Mouse (Mus musculus) megakaryocyte, embryonic 14.5 days (primary cell): Measurements from ENCODE around the gene Slc45a3. TPM values are rescaled to one million over a fixed set of nuclear protein-coding genes. Genes with fewer than 3 reads are reported as not detected.

Experiments used
- H3K27me3 ChIP-seq: replicated peaks from 2 replicates; pipeline ENCODE3; 2012; ENCODE audit warnings: inconsistent platforms
- H3K36me3 ChIP-seq: replicated peaks from 2 replicates; pipeline ENCODE3; 2012; ENCODE audit warnings: low read length, inconsistent platforms, mixed read lengths
- H3K4me1 ChIP-seq: 2 replicates; pipeline ENCODE4 v1.6.1; 2012; ENCODE audit warnings: inconsistent platforms
- H3K4me3 ChIP-seq: replicated peaks from 2 replicates; pipeline ENCODE3; 2012; ENCODE audit warnings: moderate library complexity, mild to moderate bottlenecking, inconsistent platforms
- H3K9me3 ChIP-seq: 2 replicates; pipeline ENCODE4 v1.6.1; 2012; ENCODE audit warnings: inconsistent platforms
- FLI1 ChIP-seq: IDR thresholded peaks from 2 replicates; pipeline ENCODE4 v1.6.1; 2012; ENCODE audit warnings: low read length, inconsistent platforms, mixed read lengths
- GATA1 ChIP-seq: IDR thresholded peaks from 3 replicates; pipeline ENCODE4 v1.6.1; 2012; ENCODE audit warnings: mixed read lengths, low read length, inconsistent platforms, borderline replicate concordance
- polyA plus RNA-seq: library from polyadenylated mRNA; stranded (reverse); fragments of >175 nt; gene quantifications from 2 replicates; pipeline ENCODE4 v1.2.3, GENCODE M21; 2012; ENCODE audit warnings: low replicate concordance; ENCODE audit not compliant: insufficient read depth

Slc45a3 gene
- polyA plus RNA-seq, 1 experiment, result 1.1 TPM

- Histone ChIP-seq H3K27me3 (peaks cover 92% of the 10 kb centered on the region), H3K36me3 (no peaks in the 10 kb centered on the region), H3K4me1 (peaks cover 49% of the 10 kb centered on the region), H3K4me3 (peak overlapping the region; percentile 91), H3K9me3 (no peaks in the 10 kb centered on the region)
- TF ChIP-seq FLI1 (no peak), GATA1 (no peak)
Measured at GRCm38 (mm10) chr1:131963085-131963951, 551 bp downstream of the Slc45a3 start.

- Histone ChIP-seq H3K4me1 (peaks cover 49% of the 10 kb centered on the region), H3K4me3 (no peak overlapping the region), H3K27me3 (peaks cover 94% of the 10 kb centered on the region), H3K36me3 (no peaks in the 10 kb centered on the region), H3K9me3 (no peaks in the 10 kb centered on the region)
- no peak for TF ChIP-seq FLI1
- TF ChIP-seq GATA1, result no peak
Measured at GRCm38 (mm10) chr1:131964100-131964499, 1.3 kb downstream of the Slc45a3 start.

DNA sequence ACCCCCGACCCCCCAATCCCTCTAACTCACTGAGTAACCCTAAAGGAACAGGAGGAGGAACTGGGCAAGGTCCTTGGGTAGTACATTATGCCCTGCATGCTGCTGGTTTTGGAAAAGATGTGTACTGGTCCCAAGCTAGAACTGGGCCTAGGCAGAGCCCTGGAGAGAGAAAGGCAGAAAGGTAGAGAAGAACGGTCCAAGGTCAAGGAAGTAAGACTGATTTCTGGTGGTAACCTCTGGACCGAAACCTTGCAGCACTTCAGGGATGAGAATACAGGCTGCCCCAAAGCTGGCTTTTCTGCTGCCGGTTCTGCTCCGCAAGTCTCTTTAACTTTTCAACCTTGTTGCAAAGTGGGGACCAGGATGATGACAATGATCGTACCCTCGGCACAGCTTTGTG is 1.8 kb downstream of the Slc45a3 start:
- Histone ChIP-seq H3K27me3 (peaks cover 96% of the 10 kb centered on the region), H3K4me1 (peaks cover 49% of the 10 kb centered on the region), H3K36me3 (no peaks in the 10 kb centered on the region), H3K9me3 (no peaks in the 10 kb centered on the region), H3K4me3 (no peak overlapping the region)
- TF ChIP-seq FLI1, result no peak
- no peak for TF ChIP-seq GATA1

GRCm38 (mm10) chr1:131965818-131966217 is 3.1 kb downstream of the Slc45a3 start:
- Histone ChIP-seq H3K36me3 (no peaks in the 10 kb centered on the region), H3K27me3 (peaks cover 95% of the 10 kb centered on the region), H3K9me3 (no peaks in the 10 kb centered on the region), H3K4me3 (no peak overlapping the region), H3K4me1 (peaks cover 42% of the 10 kb centered on the region)
- TF ChIP-seq FLI1 (no peak), GATA1 (no peak)

- H3K27me3 ChIP-seq, result peaks cover 96% of the 10 kb centered on the region
- H3K4me3 ChIP-seq, result no peak overlapping the region
Measured at GRCm38 (mm10) chr1:131967336-131967735, 4.6 kb downstream of the Slc45a3 start.

DNA sequence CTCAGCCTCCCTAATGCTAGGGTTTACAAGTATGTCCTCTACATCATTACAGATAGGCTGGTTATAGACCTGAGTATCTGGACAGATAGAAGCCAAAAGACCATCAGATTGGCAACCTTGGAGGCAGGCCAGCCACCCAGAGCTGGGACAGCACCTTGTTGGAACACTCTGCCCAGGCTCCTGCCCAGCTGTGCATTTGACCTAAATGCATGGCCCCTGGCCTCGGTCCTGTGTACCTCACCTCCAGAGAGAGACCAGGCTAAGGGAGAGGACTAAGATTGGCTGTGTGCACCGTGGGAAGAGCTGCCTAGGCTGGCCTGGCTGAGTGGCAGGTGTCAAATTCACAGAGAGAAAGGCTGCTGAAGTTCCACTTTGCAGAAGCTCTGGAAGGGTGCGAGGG is 5.8 kb downstream of the Slc45a3 start:
- Histone ChIP-seq H3K27me3 (peaks cover 96% of the 10 kb centered on the region), H3K36me3 (no peaks in the 10 kb centered on the region), H3K4me1 (peaks cover 22% of the 10 kb centered on the region)

More at GRCm38 (mm10) chr1:131967336-131967735, 4.6 kb downstream of the Slc45a3 start:
- H3K36me3 ChIP-seq, result no peaks in the 10 kb centered on the region
- peaks cover 35% of the 10 kb centered on the region for H3K4me1 ChIP-seq
- no peak for TF ChIP-seq FLI1
- TF ChIP-seq GATA1, result no peak
- no peaks in the 10 kb centered on the region for H3K9me3 ChIP-seq

DNA sequence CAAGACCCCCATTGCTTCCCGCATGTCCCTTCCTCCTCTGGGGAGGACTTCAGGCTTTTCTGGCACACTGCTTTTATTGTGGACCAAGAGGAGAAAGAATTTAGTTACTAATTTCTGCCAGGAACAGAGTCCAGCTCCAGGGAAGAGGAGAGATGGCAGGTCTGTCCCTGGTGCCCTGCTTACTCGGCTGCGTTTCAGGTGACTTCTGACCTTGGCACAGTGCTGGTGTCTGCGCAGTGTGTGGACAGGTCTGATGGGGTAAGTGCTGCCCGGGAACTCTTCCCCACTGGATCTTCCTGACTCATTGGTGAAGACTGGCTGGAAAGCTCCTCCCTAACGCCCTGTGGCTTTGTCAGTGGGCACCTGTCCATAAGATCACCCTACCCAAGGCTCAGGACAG is 6.2 kb downstream of the Slc45a3 start:
- Histone ChIP-seq H3K4me3 (no peak overlapping the region), H3K27me3 (peaks cover 96% of the 10 kb centered on the region), H3K36me3 (no peaks in the 10 kb centered on the region), H3K4me1 (peaks cover 18% of the 10 kb centered on the region), H3K9me3 (no peaks in the 10 kb centered on the region)
- no peak for TF ChIP-seq GATA1
- no peak for TF ChIP-seq FLI1

More for the DNA sequence above, 5.8 kb downstream of the Slc45a3 start:
- Histone ChIP-seq H3K9me3 (no peaks in the 10 kb centered on the region), H3K4me3 (no peak overlapping the region)
- no peak for TF ChIP-seq FLI1
- TF ChIP-seq GATA1, result no peak

DNA sequence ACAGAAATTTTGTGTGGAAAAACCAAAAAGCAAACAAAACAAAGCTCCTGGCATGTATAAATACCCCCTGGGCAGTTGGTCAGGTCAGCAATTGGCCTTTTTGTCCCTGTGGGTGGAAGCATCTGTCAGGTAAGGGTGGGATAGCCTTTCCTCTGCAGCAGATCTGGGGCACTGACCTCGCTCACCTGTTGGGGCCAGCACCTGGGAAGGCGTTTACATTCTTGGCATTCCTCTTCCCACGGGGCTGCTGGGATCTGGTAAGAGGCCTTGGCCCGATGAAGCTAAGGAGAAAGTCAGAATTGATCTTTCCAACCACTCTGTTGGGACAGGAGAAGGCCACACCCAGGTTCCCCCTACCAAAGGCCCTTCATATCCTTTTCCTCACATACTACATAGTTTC is 7.1 kb downstream of the Slc45a3 start:
- TF ChIP-seq GATA1 (no peak), FLI1 (no peak)
- H3K27me3 ChIP-seq, result peaks cover 95% of the 10 kb centered on the region
- peaks cover 15% of the 10 kb centered on the region; the same call in 1 of the 2 replicates for H3K4me1 ChIP-seq
- no peaks in the 10 kb centered on the region for H3K9me3 ChIP-seq
- H3K36me3 ChIP-seq, result no peaks in the 10 kb centered on the region
- H3K4me3 ChIP-seq, result no peak overlapping the region

DNA sequence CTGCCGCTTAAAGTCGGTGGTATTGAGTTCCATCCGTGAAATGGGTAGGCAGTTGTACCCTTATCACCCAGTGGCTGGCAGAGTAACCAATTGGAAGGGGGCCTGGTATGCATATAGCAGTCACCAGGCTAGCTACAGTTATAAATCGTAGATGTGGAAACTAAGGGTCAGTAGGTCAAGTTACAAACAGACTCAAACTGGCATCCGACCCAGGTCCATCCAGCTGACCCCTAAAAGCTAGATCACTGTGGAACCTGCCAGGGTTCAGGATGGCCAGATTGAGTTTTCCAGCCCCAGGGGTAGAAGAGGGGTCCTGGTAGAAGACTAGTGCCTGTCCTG is 7.5 kb downstream of the Slc45a3 start:
- Histone ChIP-seq H3K4me3 (no peak overlapping the region), H3K36me3 (no peaks in the 10 kb centered on the region), H3K27me3 (peaks cover 95% of the 10 kb centered on the region), H3K4me1 (peaks cover 15% of the 10 kb centered on the region; the same call in 1 of the 2 replicates), H3K9me3 (no peaks in the 10 kb centered on the region)
- no peak for TF ChIP-seq FLI1
- TF ChIP-seq GATA1, result no peak
